Mouse (Mus musculus) testis, adult 10 weeks (tissue): ENCODE measurements around the gene Ghr. TPM values are rescaled to one million over a fixed set of nuclear protein-coding genes. Genes with fewer than 3 reads are reported as not detected.

Experiments used
- polyA plus RNA-seq: library from polyadenylated mRNA; stranded (reverse); fragments of 350-450 nt; fragmentation: Illumina TruSeq; extraction: RNeasy Lipid Tissue Mini Kit (QIAGEN cat#74804); gene quantifications from one replicate; pipeline ENCODE4 v1.2.3, GENCODE M21; 2014; ENCODE audit warnings: low read depth, low replicate concordance

Ghr gene
- 9.9 TPM for polyA plus RNA-seq

DNA sequence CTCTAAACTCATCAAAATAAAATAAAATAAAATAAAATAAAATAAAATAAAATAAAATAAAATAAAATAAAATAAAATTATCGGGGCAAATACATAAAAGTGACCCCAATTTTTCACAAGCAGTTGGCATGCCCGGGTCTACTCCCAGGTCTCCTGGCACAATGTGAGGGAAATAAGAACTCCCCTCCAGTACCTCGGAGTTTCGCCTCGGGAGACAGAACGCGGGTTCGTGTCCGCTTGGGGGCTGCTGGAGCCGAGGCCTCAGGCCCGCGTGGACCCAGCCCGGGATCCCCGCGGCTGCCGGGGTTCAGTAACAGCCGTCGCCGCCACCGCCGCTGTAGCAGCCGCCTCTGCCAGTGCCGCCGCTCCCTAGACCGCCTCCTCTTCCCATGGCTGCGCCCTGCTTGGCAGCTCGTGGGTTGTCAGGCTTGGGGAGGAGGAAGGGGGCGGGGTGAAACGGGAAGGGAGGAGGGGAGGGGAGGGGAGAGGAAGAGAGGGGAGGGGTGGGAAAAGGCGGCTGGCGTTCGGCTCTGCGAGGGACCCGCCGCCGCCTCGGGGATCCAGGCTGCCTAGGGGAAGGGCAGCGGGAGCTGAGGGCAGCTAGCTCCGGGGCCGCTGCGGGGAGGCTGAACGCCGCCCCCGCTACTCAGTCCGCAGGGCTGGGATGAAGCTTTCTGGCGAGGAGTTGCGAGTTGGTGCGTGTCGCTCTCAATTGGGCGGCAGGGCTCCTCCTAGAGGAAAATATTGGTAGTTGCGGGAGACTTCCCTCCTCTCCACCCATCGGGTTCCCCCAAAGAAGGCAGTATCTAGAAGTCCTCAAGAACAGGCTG is at the start of gene Ghr:
Gene Ghr (minus strand): TSS at position 686 of the 830 bp plus-strand sequence.

DNA sequence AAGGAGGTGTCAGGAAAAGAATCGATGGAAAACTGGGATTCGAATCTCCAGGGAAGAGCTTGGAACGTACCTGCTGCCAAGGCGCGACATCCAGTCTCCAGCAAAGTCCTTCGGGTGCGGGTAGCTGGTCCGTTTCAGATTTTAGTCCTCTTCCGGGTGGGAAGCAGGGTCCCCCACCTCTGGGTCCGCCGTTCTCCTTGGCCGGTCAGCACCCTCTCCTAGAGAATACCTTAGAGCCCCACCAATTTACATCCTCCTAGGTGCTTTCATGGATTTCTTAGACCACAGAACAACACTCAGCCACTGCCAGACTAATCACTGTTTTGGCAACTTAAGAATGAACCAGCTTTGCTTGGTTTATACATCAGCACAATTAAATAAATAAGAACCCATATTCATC is 279.9 kb downstream of the Ghr start, which contains the start of gene Ccdc152:
Gene Ccdc152 (minus strand): TSS at position 101 of the 400 bp plus-strand sequence.

DNA sequence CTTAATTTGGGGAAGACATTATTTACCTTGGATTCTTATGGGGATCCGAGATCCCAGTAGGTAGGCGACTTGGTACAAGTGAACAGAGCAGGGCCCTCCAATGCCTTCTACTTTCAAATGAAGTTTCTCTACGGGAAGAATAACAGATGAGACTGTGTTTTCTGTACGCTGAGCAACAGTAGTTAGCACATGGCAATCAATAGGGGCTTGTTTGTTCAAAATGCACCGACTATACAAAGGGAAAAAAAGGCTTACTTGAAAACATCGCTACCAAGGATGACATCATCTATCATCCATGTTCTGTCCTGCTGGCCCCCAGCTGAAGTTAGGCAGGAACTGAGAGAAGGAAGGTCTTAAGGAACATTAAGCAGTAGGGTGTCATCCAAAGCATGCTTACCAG is 315.0 kb downstream of the Ghr start, which contains the start of gene Selenop:
Gene Selenop (plus strand): TSS at position 301 of the 400 bp plus-strand sequence.

